Mouse (Mus musculus) liver, embryonic 14.5 days (tissue): Measurements from ENCODE around the gene Calm3. TPM values are rescaled to one million over a fixed set of nuclear protein-coding genes. Genes with fewer than 3 reads are reported as not detected.
A peak's percentile ranks its signal among the peaks of the same experiment; 100 is the strongest.

Experiments used
- ATAC-seq: fragments of 200-750 bp; cut with Nextera tagmentation; 2 replicates; pipeline ENCODE4 v1.8.0; 2017; ENCODE audit warnings: moderate number of reproducible peaks, mild to moderate bottlenecking, moderate library complexity; ENCODE audit not compliant: insufficient read depth
- DNase-seq, 3 experiments: peaks; one replicate each; pipeline ENCODE4 v3.0.0-alpha.2; 2012 to 2013; ENCODE audit warnings: low read depth in 3 of 3, low spot score in 3 of 3
- H3K27ac ChIP-seq: fragments of 300-500 bp; sonication (generic); 2 replicates; pipeline ENCODE4 v1.5.1; 2014; ENCODE audit warnings: moderate library complexity, mild to moderate bottlenecking, control low read depth, inconsistent platforms
- H3K27me3 ChIP-seq: fragments of 300-500 bp; sonication (generic); 2 replicates; pipeline ENCODE4 v1.6.1; 2014; ENCODE audit warnings: mild to moderate bottlenecking, low read length, moderate library complexity; ENCODE audit not compliant: control insufficient read depth, insufficient read depth
- H3K36me3 ChIP-seq: fragments of 300-500 bp; sonication (generic); replicated peaks from 2 replicates; pipeline ENCODE4 v1.6.1; 2014; ENCODE audit warnings: low read depth; ENCODE audit not compliant: control insufficient read depth, insufficient read depth
- H3K4me1 ChIP-seq, 2 experiments: fragments of 200-500 bp in 1 of 2; fragments of 300-500 bp in 1 of 2; sonication (generic) in 1 of 2; replicated peaks; 2 replicates each; pipeline ENCODE4 v1.6.1; 2012 to 2014; ENCODE audit warnings: antibody characterized with exemption in 1 of 2, inconsistent platforms in 1 of 2, low read length in 1 of 2; ENCODE audit not compliant: control insufficient read depth in 2 of 2, insufficient read depth in 2 of 2
- H3K4me2 ChIP-seq: fragments of 300-500 bp; sonication (generic); 2 replicates; pipeline ENCODE4 v1.6.1; 2014; ENCODE audit warnings: low read depth, mild to moderate bottlenecking, control low read depth, moderate library complexity
- H3K4me3 ChIP-seq, 2 experiments: fragments of 200-500 bp in 1 of 2; fragments of 300-500 bp in 1 of 2; sonication (generic) in 1 of 2; 2 replicates each; pipeline ENCODE4 v1.5.1; 2012 to 2014; ENCODE audit warnings: low read depth in 2 of 2, low read length in 2 of 2, mild to moderate bottlenecking in 2 of 2, control low read depth in 1 of 2, inconsistent platforms in 1 of 2, moderate library complexity in 1 of 2; ENCODE audit not compliant: insufficient read depth in 1 of 2
- H3K9ac ChIP-seq: fragments of 300-500 bp; sonication (generic); replicated peaks from 2 replicates; pipeline ENCODE4 v1.6.1; 2014; ENCODE audit warnings: mild to moderate bottlenecking, control low read depth, moderate library complexity
- H3K9me3 ChIP-seq: fragments of 300-500 bp; sonication (generic); 2 replicates; pipeline ENCODE4 v1.6.1; 2016; ENCODE audit warnings: low read length, mixed read lengths; ENCODE audit not compliant: control insufficient read depth
- CTCF ChIP-seq: IDR thresholded peaks from 2 replicates; pipeline ENCODE4 v1.5.1; 2016; ENCODE audit warnings: antibody characterized with exemption, low read depth, control low read depth
- EP300 ChIP-seq: IDR thresholded peaks from 2 replicates; pipeline ENCODE4 v1.6.1; 2016; ENCODE audit warnings: antibody characterized with exemption, low read depth
- WGBS: fragments of 180-500 bp; shearing (Covaris S2); extraction: QIAGEN DNeasy Blood & Tissue Kit; methylation state at CpG from one replicate; pipeline ENCODE4 v1.1.7; 2014; ENCODE audit not compliant: insufficient replicate concordance; 5-methylcytosine and 5-hydroxymethylcytosine counted together
- polyA plus RNA-seq, 2 experiments: library from polyadenylated mRNA; depleted of rRNA in 1 of 2; stranded (reverse) in 1 of 2; unstranded in 1 of 2; fragments of >200 nt; fragmentation: Nextera tagmentation in 1 of 2; extraction: Ambion mirVana in 1 of 2; gene quantifications; 2 replicates each; pipeline versions ENCODE4 v1.2.1 to v1.2.3; 2012 to 2014

Calm3 gene
- polyA plus RNA-seq, 2 experiments: 90.3 to 122 TPM

GRCm38 (mm10) chr7:16906889-16907559 is 16.9 kb downstream of the Calm3 start:
- no peak for ATAC-seq
- H3K27me3 ChIP-seq: no peaks in the 10 kb centered on the region; the same call in 1 of the 2 replicates
- H3K9ac ChIP-seq: no peak overlapping the region
- H3K9me3 ChIP-seq: no peaks in the 10 kb centered on the region
- H3K4me2 ChIP-seq: no peak overlapping the region
- no peaks in the 10 kb centered on the region for H3K36me3 ChIP-seq
- no peak for TF ChIP-seq CTCF
- no peak for TF ChIP-seq EP300
- no peak overlapping the region for H3K4me3 ChIP-seq
- DNase-seq: no peak
- H3K27ac ChIP-seq: no peak overlapping the region
- 82% methylated on average over 41 of the region's 41 CpGs for WGBS
- H3K4me1 ChIP-seq: peaks cover 0 to 16% of the 10 kb centered on the region in 2 experiments; a peak in 3 of 4 replicates

- Histone ChIP-seq H3K9ac (no peak within 1 kb of the TSS), H3K4me2 (no peak within 1 kb of the TSS), H3K4me3 (no peak within 1 kb of the TSS), H3K27me3 (no peaks in the 10 kb centered on the region; the same call in 1 of the 2 replicates), H3K36me3 (no peaks in the 10 kb centered on the region), H3K27ac (no peak within 1 kb of the TSS), H3K9me3 (no peaks in the 10 kb centered on the region), H3K4me1 (peaks cover 0 to 16% of the 10 kb centered on the region in 2 experiments; a peak in 3 of 4 replicates)
- 9% methylated on average over 6 of the region's 6 CpGs for WGBS
- no peak for TF ChIP-seq CTCF
- no peak for TF ChIP-seq EP300
- ATAC-seq (no peak), DNase-seq (no peak)
These were observed 17.6 kb downstream of the Calm3 start, which contains the start of gene Ptgir for GRCm38 (mm10) chr7:16906281-16906680. TSS of gene Ptgir (plus strand) at chr7:16906490.

DNA sequence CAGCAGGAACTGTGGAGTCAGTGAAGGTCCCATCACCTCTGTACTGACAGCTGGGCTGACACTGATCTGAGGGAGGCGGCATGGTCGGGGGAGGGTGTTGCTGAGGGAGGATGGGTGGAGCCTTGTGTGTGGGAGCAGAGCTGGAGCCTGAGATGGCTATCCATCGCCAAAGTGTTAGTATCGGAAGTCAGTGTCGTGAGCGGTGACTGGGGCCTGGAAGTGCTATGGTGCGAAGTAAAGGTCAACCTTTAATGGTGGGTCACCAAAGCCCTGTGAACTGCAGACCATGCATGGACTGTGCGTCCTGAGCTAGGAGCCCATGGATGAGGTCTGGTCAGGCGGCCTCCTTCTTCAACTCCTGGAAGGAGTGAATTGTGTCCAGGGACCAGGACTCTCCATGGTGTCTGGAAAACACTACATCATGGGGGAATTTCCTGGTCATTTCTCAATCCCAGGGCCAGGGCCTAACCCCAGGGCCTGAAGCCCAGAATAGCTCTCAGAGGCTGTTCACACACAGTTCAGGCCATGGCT is 18.4 kb downstream of the Calm3 start:
- Histone ChIP-seq H3K9ac (no peak overlapping the region), H3K4me1 (peaks cover 0 to 17% of the 10 kb centered on the region in 2 experiments; a peak in 3 of 4 replicates)

GRCm38 (mm10) chr7:16904120-16904675 is 19.7 kb downstream of the Calm3 start:
- DNase-seq (no peak), ATAC-seq (no peak)
- no peak for TF ChIP-seq EP300
- TF ChIP-seq CTCF: no peak
- no peak overlapping the region for H3K4me3 ChIP-seq
- H3K27me3 ChIP-seq: no peaks in the 10 kb centered on the region; the same call in 1 of the 2 replicates
- no peak overlapping the region for H3K9ac ChIP-seq
- no peaks in the 10 kb centered on the region for H3K9me3 ChIP-seq
- H3K36me3 ChIP-seq: no peaks in the 10 kb centered on the region
- WGBS: 30% methylated on average over 9 of the region's 10 CpGs
- H3K4me1 ChIP-seq: peaks cover 0 to 18% of the 10 kb centered on the region in 2 experiments; a peak in 3 of 4 replicates
- H3K4me2 ChIP-seq: no peak overlapping the region
- H3K27ac ChIP-seq: no peak overlapping the region

More for the DNA sequence above, 18.4 kb downstream of the Calm3 start:
- Histone ChIP-seq H3K9me3 (no peaks in the 10 kb centered on the region), H3K4me3 (no peak overlapping the region), H3K4me2 (no peak overlapping the region), H3K27me3 (no peaks in the 10 kb centered on the region; the same call in 1 of the 2 replicates), H3K27ac (no peak overlapping the region), H3K36me3 (no peaks in the 10 kb centered on the region)
- ATAC-seq (peak; percentile 31; the same call in 1 of the 2 replicates), DNase-seq (no peak)
- TF ChIP-seq CTCF: no peak
- WGBS: 27% methylated on average over 9 of the region's 9 CpGs

GRCm38 (mm10) chr7:16903439-16903955 is 20.4 kb downstream of the Calm3 start:
- Histone ChIP-seq H3K4me3 (no peak overlapping the region), H3K27me3 (no peaks in the 10 kb centered on the region; the same call in 1 of the 2 replicates), H3K9ac (no peak overlapping the region), H3K4me2 (no peak overlapping the region), H3K27ac (no peak overlapping the region), H3K4me1 (peaks cover 0 to 18% of the 10 kb centered on the region in 2 experiments; a peak in 3 of 4 replicates), H3K9me3 (no peaks in the 10 kb centered on the region), H3K36me3 (no peaks in the 10 kb centered on the region)
- no peak for TF ChIP-seq CTCF
- TF ChIP-seq EP300: no peak
- DNase-seq (no peak), ATAC-seq (no peak)
- WGBS: 14% methylated on average over 2 of the region's 2 CpGs
